Mouse (Mus musculus): ENCODE data around the gene Lpar6.

Lpar6 gene

DNA sequence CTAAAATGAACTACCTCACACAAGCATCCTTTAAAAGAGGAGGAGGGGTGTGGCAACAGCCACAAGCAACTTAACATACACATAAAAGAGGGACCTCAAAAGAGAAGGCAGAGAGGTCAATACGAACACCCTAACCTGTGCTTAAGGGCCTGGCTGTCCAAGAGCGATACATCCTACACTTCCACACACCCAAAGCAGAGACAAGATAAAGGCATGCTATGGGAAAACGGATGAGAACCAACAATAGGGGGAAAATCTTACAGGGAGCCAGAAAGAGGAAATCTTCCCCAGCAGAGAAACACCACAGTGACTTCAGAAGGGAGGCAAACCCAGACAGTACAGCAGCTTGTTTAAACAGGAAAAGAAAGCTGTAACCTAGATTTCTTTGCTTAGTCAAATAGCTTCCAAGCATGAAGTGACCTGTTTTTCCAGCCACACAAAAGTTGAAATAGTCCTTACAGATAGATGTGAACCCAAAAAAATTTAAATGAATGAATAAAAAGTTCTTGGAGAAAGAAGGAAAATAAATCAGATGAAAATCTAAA is 17.8 kb downstream of the Lpar6 start:
- DNase-seq (ENCODE audit: low read depth, low spot score): no peak

DNA sequence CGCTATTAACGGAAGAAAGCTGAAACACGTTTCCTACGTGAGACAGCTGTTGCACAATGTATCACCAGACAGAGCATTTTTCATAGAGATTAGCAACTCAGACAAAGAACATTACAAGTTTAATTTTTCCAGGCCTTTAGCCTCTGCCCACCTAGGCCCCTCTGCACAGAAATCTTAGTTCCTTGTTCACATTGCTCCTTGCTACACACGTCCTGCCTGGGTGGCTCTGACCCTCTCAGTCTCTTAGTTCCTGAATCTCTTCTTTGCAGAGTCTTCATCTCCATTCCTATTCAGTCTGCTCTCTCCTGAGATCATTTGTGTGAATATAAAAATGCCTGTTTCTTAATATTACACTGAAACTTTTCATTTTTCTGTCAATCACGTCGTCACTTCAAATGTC is 19.7 kb downstream of the Lpar6 start:
- DNase-seq (ENCODE audit: low read depth, low spot score): no peak

DNA sequence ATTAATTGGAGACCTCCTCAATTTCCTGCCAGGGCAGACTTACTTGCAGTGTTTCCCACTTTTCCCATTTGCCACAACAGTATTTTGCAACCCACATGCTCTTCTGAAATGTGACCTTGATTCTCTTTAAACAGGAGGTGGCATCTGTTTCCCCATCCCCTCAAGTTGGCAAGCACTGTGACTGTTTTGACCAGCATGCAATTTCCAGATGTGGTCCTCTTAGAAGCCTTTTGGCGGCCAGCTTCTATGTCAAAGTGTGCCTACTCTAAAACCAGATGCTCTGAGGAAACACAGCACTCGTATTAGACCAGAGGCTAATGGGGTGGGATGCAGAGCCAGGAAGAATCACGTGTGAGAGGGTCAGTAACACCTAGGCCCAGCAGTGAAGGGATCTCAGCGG is 20.5 kb downstream of the Lpar6 start:
- no peak for DNase-seq (ENCODE audit: low read depth, low spot score)

DNA sequence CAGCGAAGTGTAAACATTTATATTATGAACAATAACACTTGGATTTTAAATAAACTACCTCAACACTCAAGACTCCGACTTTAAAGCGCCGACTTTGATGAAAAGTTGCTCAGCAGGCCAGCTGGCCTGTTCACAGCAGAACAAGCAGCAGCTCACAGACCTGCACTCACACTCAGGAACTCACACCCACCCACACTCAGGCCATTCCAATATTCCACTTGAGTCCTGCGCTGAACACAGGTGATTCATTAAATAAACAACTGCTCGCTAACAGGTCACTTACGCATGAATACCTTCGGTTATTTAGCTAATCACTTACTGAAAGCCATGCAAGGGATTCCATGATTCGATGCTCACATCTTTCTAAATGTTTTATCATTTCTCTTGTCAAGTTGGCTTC is 24.5 kb downstream of the Lpar6 start:
- DNase-seq (ENCODE audit: low read depth, low spot score): no peak

DNA sequence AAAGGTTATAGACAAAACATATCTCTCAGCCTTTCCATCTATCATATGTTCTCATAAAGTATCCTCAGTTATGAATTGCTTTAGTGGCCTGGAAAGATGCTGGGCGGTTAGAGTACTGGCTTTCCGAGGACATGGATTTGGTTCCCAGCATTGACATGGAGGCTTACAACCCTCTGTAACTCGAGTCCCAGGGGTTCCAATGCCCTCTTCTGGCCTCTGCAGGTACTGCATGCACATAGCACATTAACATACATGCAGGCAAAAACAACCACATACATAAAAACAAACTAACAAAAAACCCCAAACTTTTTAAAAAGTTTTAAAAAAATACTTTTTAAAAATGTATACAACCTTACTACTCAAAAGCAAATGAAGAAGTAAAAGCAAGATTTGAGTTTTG is 28.5 kb downstream of the Lpar6 start:
- peak; percentile 29 for DNase-seq (ENCODE audit: low read depth, low spot score)

DNA sequence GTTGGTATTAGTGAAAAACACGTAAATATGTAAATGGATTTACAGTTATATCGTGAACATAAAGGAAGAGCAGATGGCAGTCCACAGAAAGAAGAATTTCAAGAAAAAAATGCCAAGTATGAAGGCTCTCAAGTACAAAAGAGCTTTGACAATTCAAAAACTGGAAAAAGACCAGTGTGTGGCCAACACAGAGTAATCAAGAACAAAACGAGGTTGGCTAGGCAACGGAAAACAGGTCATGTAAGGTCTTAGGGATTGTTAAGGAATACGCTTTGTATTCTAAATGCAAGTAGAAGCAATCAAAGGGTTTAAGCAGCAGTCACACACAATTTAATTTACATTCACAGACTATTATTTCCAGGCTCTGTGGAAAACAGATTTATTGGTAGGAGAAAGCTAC is 34.1 kb downstream of the Lpar6 start:
- no peak for DNase-seq (ENCODE audit: low read depth, low spot score)

DNA sequence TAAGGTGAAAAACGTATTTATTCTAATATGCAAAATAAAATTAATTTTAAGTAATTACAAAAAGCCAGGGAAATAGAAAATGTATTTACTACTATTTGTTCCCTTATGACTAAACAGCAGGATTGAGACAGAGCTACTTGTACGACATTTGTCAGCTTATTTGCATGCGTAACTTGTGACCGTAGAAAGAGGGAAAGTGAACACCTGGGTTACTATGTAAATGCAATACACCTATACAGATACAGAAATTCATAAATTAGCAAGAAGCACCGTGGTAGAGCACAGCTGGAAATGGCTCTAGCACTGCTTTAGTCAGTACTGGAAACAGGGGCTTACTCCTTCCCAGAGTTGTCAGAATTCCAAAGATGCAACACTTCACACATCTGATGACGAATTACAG is 41.4 kb downstream of the Lpar6 start:
- no peak for DNase-seq (ENCODE audit: low read depth, low spot score)

DNA sequence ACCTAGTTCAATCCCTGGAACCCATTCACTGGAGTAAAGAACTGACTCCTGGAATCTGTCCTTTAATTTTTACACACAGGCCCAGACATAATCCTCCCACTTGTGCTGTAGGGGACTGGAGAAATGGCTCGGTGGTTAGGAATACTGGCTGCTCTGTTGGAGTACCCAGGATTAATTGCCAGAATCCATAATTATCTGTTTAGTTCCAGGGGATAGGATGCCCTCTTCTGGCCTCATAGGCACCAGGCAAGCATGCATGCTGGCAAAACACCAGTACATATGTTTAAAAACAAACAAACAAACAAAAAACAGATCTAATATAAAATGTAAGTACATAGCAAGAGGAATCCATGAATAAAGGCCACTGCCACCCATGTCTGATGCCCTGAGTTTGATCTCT is 43.3 kb downstream of the Lpar6 start:
- DNase-seq (ENCODE audit: low read depth, low spot score): peak; percentile 19

DNA sequence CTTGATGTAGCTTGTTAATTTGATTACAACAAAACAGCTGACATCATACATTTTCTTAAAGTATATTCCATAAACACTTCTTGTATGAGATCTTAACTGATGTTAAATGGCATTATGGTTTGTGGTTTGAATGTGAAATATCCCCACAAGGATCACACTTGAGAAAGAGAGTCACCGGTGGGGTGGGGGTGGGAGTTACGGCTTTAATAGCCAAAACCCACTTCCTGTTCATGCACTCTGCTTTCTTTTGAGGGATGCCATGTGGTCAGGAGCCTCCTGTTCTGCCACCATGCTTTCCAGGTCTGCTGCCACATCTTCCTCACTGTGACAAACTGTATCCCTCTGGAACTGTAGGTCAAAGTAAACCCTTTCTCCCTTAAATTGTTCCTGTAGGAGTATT is 52.2 kb downstream of the Lpar6 start:
- no peak for DNase-seq (ENCODE audit: low read depth, low spot score)

DNA sequence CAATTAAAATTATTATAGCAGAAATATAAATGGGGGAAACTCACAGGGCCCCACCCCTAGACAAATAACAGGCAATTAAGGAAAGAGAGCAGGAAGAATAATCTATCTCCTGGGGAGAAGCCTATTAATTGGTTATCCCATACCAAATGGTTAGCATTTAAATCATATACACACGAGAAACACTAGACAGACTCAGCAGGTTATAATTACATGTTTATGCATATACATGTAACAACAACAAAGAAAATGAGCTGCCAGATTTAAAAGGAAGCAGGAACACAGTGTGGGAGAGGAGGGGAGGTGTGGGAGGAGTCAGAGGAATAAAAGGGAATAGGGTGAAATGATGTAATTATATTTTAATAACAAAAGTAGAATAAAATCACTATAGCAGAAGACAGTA is 54.7 kb downstream of the Lpar6 start:
- no peak for DNase-seq (ENCODE audit: low read depth, low spot score)
